Mouse (Mus musculus) kidney, adult 11 months (tissue): ENCODE results near the gene Rapgef5.

Experiments used
- DNase-seq: peaks from one replicate; pipeline ENCODE4 v3.0.0; 2022

The Rapgef5 gene

GRCm38 (mm10) chr12:117516179-117516578, at the start of gene Rapgef5:
TSS of gene Rapgef5 (plus strand) at chr12:117516479.
- DNase-seq: no peak

DNA sequence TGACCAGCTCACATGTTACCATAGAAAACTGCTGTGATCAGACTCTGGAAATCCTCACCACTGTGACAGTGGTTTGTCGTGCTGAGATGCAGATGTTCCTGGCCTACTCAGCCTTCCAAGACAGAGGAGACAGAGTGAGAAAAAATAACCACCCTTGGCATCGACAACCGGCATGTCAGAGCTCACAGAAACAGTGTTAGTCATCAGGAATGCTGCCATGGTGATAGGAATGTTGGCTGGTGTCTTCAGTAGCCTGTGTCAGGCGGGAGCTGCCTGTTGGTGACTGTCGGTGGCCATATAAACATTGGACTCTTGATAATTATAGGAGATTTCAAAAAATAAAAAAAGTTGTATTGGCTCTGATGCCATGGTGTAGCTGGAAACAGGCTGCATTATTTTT, 48.0 kb upstream of the Rapgef5 start:
- no peak for DNase-seq

GRCm38 (mm10) chr12:117479014-117479413, 37.3 kb upstream of the Rapgef5 start:
- no peak for DNase-seq

GRCm38 (mm10) chr12:117479680-117480079, 36.6 kb upstream of the Rapgef5 start:
- DNase-seq: no peak

DNA sequence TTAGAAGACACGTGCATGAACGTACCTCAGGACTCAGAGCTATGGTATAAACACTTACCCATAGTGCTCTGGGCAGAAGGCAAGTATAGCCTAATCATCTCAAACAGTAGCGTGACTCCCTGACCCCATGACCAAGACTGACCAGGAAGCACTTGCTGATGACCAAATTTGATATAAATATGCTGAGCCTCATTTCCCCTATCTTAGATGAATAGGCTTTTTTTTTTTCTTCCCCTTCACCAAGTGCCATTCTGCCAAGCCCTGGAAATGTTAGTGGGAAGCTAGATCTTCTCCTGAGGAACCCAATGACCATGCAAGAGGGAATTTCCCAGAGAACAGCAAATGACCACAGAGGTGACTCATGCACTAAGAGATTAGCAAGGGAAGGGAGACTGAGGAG, 35.3 kb upstream of the Rapgef5 start:
- DNase-seq: no peak

DNA sequence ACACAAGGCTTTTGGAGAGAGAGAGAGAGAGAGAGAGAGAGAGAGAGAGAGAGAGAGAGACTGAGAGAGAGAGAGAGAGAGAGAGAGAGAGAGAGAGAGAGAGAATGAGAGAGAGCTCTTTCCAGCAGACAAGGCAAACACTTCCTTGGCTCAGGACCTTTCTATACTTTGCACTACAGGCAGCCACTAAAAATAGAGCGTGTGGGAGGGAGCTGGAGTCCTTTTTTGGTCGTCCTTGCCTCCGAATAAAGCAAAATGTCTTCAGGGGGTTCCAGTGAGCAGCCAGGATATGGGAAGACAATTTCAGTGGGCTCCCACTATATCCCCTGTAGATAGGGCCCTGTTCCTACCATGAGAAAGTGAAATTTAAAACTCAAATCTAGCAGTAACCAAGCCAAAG, 33.6 kb upstream of the Rapgef5 start:
- no peak for DNase-seq

- DNase-seq: peak; percentile 7
These were observed 29.9 kb upstream of the Rapgef5 start for GRCm38 (mm10) chr12:117486118-117487057.

GRCm38 (mm10) chr12:117496501-117497176, 19.6 kb upstream of the Rapgef5 start:
- no peak for DNase-seq

DNA sequence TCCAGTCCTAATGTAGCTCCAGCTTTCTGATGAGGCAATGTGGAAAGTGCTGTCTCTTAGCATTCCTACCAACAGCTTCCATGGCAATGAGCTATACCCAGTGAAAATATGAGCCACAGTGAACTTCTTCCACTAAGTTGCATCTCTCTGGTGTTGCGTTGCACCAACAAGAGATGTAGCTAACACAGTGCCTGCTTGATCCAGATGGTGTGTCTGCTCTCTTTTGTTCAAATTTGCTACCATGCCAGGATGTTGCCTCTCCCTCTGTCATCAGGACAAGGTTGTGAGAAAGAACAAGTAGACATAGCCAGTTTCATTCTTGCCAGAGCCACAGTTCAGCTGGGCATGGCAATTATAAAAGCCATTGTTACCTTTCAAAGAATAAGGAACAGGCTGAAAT, 18.9 kb upstream of the Rapgef5 start:
- no peak for DNase-seq

DNA sequence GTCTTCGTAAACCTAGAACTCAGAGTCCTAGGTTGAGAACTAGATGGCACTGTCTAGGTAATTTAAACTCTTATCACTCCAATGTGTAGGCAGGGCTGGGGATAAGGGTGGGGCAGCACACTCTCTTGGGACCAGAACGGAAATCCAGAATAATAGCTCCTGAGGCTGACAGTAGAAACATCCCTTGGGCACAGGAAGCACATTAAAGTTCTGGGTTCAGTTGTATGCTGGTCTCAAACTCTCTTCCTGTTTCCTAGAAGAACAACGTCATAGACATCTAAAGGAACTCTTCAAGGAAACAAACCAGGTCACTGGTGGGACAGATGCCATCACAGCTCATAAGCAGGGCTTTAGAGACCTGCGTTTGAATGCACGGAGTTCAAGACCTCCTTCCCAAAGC, 17.0 kb upstream of the Rapgef5 start:
- peak; percentile 26 for DNase-seq

DNA sequence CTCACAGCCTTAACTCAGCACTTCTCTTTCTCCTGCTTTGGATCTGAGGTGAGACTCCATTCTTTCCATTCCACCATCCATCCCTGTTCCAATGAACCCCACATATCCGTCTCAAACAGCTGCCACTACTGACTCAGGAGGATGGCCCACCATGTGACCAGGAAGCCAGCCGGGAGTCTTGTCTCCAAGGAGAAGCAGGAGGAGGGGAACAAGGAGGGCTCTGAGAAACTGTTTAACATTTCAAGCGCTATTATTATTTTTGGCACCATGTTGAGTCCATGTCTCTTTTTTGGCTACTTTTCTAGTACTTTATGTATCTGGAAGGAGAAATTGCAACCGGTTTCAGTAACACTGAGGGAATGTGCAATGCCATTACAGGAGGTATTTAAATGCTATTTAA, 15.1 kb upstream of the Rapgef5 start:
- DNase-seq: no peak

GRCm38 (mm10) chr12:117502834-117503233, 13.4 kb upstream of the Rapgef5 start:
- DNase-seq: no peak

GRCm38 (mm10) chr12:117505163-117505562, 11.1 kb upstream of the Rapgef5 start:
- no peak for DNase-seq

DNA sequence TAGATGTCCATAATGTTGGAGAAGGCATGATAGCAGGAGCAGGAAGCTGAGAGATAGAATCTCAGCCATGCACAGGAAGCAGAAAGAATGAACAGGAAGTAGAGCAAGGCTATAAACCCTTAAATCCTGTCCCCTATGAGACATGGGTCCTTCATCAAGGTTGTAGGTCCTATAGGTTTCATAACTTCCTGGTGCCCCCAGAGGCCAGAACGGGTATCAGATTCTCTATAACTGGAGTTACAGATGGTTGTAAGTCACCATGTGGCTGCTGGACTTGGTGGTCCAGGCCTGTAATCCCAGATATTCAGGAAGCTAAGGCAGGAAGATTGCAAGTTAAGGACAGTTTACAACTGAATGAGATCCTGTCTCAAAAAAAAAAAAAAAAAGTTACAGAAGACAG, 8.5 kb upstream of the Rapgef5 start:
- DNase-seq: no peak

GRCm38 (mm10) chr12:117509919-117510318, 6.4 kb upstream of the Rapgef5 start:
- no peak for DNase-seq

- no peak for DNase-seq
These were observed 3.8 kb upstream of the Rapgef5 start for GRCm38 (mm10) chr12:117512468-117512867.

GRCm38 (mm10) chr12:117513150-117513932, 2.9 kb upstream of the Rapgef5 start:
- DNase-seq: no peak

GRCm38 (mm10) chr12:117517275-117517936, 1.1 kb downstream of the Rapgef5 start:
- DNase-seq: no peak

GRCm38 (mm10) chr12:117524311-117525013, 8.2 kb downstream of the Rapgef5 start:
- no peak for DNase-seq

GRCm38 (mm10) chr12:117527889-117528288, 11.6 kb downstream of the Rapgef5 start:
- no peak for DNase-seq

- no peak for DNase-seq
These were observed 12.3 kb downstream of the Rapgef5 start for GRCm38 (mm10) chr12:117528509-117529145.

DNA sequence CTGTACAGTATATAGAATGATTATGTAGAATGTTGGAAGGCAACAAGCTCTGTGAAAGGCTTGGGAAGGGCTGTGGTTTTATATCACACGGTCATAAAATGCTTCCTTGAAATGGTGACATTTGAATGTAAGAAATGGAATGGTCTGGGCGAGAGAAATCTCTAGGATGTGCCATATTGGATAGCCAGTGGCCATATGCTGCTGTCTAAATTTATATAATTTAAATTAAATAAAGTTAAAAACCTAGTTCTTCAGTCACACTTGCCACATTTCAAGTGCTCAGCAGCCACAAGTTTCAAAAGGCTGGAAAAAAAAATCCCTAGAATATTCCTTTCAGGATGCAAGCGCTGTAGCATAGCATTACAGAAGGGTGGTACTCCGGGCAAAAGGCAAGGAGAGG, 14.8 kb downstream of the Rapgef5 start:
- no peak for DNase-seq
